Mouse (Mus musculus): ENCODE measurements at regions not wholly inside any gene's neighbourhood (a gene's known extent, or its start where the extent isn't known, plus 50 kb on each side); places are given as distances from the start of the nearest gene placed in this dataset.

- no peak overlapping the region for H3K9ac ChIP-seq (ENCODE audit: insufficient read depth, low read depth)
- in situ Hi-C loops (cut with MboI; ENCODE audit: low pct_ligation_motif_present, low pct_unique_long_range_greater_than_20kb, low sequenced_read_pairs), result no loop called here
- TF ChIP-seq ZKSCAN1 (IDR thresholded peaks at IDR 0.05; ENCODE audit: borderline replicate concordance, low read depth, low read length) (no peak), MYC (IDR thresholded peaks at IDR 0.05; ENCODE audit: low read depth, low read length) (no peak), JUND (conservative IDR thresholded peaks at IDR 0.05; ENCODE audit: low read depth, low read length) (no peak), RAD21 (IDR thresholded peaks at IDR 0.05; ENCODE audit: low read depth, low read length) (no peak), MXI1 (IDR thresholded peaks at IDR 0.05; ENCODE audit: low read depth, low read length) (no peak), BHLHE40 (IDR thresholded peaks at IDR 0.05; ENCODE audit: low read depth, low read length) (no peak), JUN (IDR thresholded peaks at IDR 0.05; ENCODE audit: insufficient read depth, low read depth, low read length) (no peak), MAFK (IDR thresholded peaks at IDR 0.05; ENCODE audit: insufficient replicate concordance, low read length) (no peak), CHD2 (IDR thresholded peaks at IDR 0.05; ENCODE audit: low read length) (no peak), USF2 (conservative IDR thresholded peaks at IDR 0.05; ENCODE audit: low read depth, low read length) (no peak), NRF1 (IDR thresholded peaks at IDR 0.05; ENCODE audit: low read depth, low read length) (no peak), CHD1 (IDR thresholded peaks at IDR 0.05; ENCODE audit: low read depth, low read length) (no peak), ZMIZ1 (IDR thresholded peaks at IDR 0.05; ENCODE audit: low read depth, low read length) (no peak), SMC3 (IDR thresholded peaks at IDR 0.05; ENCODE audit: low read depth, low read length) (no peak), POLR2A (IDR thresholded peaks at IDR 0.05; ENCODE audit: low read depth, low read length) (no peak), IRF4 (IDR thresholded peaks at IDR 0.05; ENCODE audit: low read depth, low read length) (no peak), ZC3H11A (IDR thresholded peaks at IDR 0.05; ENCODE audit: low read depth, low read length) (no peak), MAX (IDR thresholded peaks at IDR 0.05; ENCODE audit: low read length) (no peak), RCOR1 (conservative IDR thresholded peaks at IDR 0.05; ENCODE audit: low read depth, low read length) (no peak), E2F4 (IDR thresholded peaks at IDR 0.05; ENCODE audit: insufficient replicate concordance, low read depth, low read length) (no peak)
Observed at GRCm38 (mm10) chr14:105734291-105734690, 162.3 kb downstream of the Spry2 start.

DNA sequence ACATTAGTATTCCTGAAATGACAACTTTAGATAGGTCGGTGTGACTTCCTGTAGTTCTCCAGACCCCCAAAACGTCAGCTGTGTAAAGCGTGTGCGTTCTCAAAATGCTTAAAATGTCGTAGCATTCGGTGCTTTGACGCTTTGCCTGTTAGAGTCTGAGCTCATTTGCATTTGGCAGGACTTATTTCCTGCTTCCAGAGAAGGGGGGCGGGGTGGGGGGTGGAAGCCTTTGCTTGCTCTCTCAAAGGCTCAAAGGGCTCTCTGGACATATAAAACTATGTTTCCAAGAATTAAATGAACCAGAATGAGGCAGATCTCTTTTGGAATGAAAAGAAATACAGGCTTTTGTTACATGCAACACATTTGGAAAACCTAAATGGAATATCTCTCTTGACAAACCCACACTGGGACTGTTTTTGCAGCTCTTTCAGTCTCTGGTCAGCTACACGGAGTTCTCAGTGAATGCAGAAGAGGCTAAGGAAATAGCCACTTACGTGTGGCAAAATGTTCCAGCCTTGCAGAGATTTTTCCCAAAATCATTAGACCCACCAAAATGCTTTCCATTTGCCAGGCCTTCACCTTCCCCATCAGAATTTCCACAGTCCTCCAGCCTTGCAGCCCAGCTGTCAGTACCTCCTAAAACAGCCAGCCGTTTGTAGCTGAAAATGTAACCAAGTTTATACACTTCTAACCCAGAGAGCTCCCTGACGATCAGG lies 163.4 kb downstream of the Spry2 start:
- Histone ChIP-seq H3K9me3 (replicated peaks; ENCODE audit: low read length) (peaks cover 20% of the 10 kb centered on the region), H3K79me2 (replicated peaks; ENCODE audit: control insufficient read depth, extremely low read depth, insufficient read depth, poor library complexity, severe bottlenecking) (no peaks in the 10 kb centered on the region), H3K9ac (ENCODE audit: insufficient read depth, low read depth) (no peak overlapping the region), H3K4me1 (ENCODE audit: control insufficient read depth in 1 of 2, insufficient read depth in 2 of 2) (no peaks in the 10 kb centered on the region), H3K27ac (ENCODE audit: insufficient read depth, low read depth) (no peak overlapping the region), H3K4me2 (ENCODE audit: insufficient read depth, low read depth, poor library complexity, severe bottlenecking) (no peak overlapping the region), H3K27me3 (replicated peaks) (no peaks in the 10 kb centered on the region), H3K4me3 (replicated peaks in 1 of 3; ENCODE audit: low read depth in 2 of 3, low read length in 2 of 3, poor library complexity in 1 of 3) (no peak overlapping the region), H3K36me3 (replicated peaks in 1 of 2; ENCODE audit: control insufficient read depth in 1 of 2, insufficient read depth in 1 of 2, low read length in 1 of 2) (no peaks in the 10 kb centered on the region)
- DNase-seq (ENCODE audit: extremely low read depth), result no peak
- in situ Hi-C loops (cut with MboI; ENCODE audit: low pct_ligation_motif_present, low pct_unique_long_range_greater_than_20kb, low sequenced_read_pairs) (no loop called here), dilution Hi-C loops (cut with MboI; ENCODE audit: extremely low pct_ligation_motif_present, extremely low pct_unique_long_range_greater_than_20kb, low sequenced_read_pairs) (no loop called here)
- no peak for TF ChIP-seq EP300 (IDR thresholded peaks at IDR 0.05; ENCODE audit: low read length)
- no peak for TF ChIP-seq NRF1 (IDR thresholded peaks at IDR 0.05; ENCODE audit: low read depth, low read length)
- TF ChIP-seq ETS1 (conservative IDR thresholded peaks at IDR 0.05; ENCODE audit: low read depth, low read length), result no peak
- no peak for TF ChIP-seq BHLHE40 (IDR thresholded peaks at IDR 0.05; ENCODE audit: low read depth, low read length)
- TF ChIP-seq MAX (IDR thresholded peaks at IDR 0.05; ENCODE audit: low read length), result no peak
- no peak for TF ChIP-seq ELF1 (IDR thresholded peaks at IDR 0.05; ENCODE audit: low read depth, low read length)
- no peak for TF ChIP-seq KAT2A (IDR thresholded peaks at IDR 0.05; ENCODE audit: insufficient replicate concordance, low read length)
- TF ChIP-seq RAD21 (IDR thresholded peaks at IDR 0.05; ENCODE audit: low read depth, low read length), result no peak
- TF ChIP-seq USF2 (conservative IDR thresholded peaks at IDR 0.05; ENCODE audit: low read depth, low read length), result no peak
- no peak for TF ChIP-seq NELFE (IDR thresholded peaks at IDR 0.05; ENCODE audit: low read depth, low read length)
- TF ChIP-seq E2F4 (IDR thresholded peaks at IDR 0.05; ENCODE audit: insufficient replicate concordance, low read depth, low read length), result no peak
- no peak for TF ChIP-seq ZKSCAN1 (IDR thresholded peaks at IDR 0.05; ENCODE audit: borderline replicate concordance, low read depth, low read length)
- no peak for TF ChIP-seq MYC (IDR thresholded peaks at IDR 0.05; ENCODE audit: low read depth, low read length)

More at GRCm38 (mm10) chr14:105734291-105734690, 162.3 kb downstream of the Spry2 start:
- H3K4me1 ChIP-seq (ENCODE audit: control insufficient read depth in 1 of 2, insufficient read depth in 2 of 2), result no peaks in the 10 kb centered on the region
- H3K36me3 ChIP-seq (replicated peaks in 1 of 2; ENCODE audit: control insufficient read depth in 1 of 2, insufficient read depth in 1 of 2, low read length in 1 of 2), result no peaks in the 10 kb centered on the region
- H3K4me2 ChIP-seq (ENCODE audit: insufficient read depth, low read depth, poor library complexity, severe bottlenecking), result no peak overlapping the region
- H3K9me3 ChIP-seq (replicated peaks; ENCODE audit: low read length), result peaks cover 15% of the 10 kb centered on the region
- H3K79me2 ChIP-seq (replicated peaks; ENCODE audit: control insufficient read depth, extremely low read depth, insufficient read depth, poor library complexity, severe bottlenecking), result no peaks in the 10 kb centered on the region
- no peaks in the 10 kb centered on the region for H3K27me3 ChIP-seq (replicated peaks)
- dilution Hi-C loops (cut with MboI; ENCODE audit: extremely low pct_ligation_motif_present, extremely low pct_unique_long_range_greater_than_20kb, low sequenced_read_pairs), result no loop called here
- H3K27ac ChIP-seq (ENCODE audit: insufficient read depth, low read depth), result no peak overlapping the region
- H3K4me3 ChIP-seq (replicated peaks in 1 of 3; ENCODE audit: low read depth in 2 of 3, low read length in 2 of 3, poor library complexity in 1 of 3), result no peak overlapping the region
- no peak for DNase-seq (ENCODE audit: extremely low read depth)

Data from CH12.LX (cell line).